Mouse (Mus musculus) bone marrow macrophage, adult 2 months (primary cell): Measurements from ENCODE around the gene B4galt4.

ENCODE experiments used
- CTCF ChIP-seq: IDR thresholded peaks from 2 replicates; pipeline ENCODE4 v1.5.1; 2012; ENCODE audit warnings: low read depth, mild to moderate bottlenecking, low read length, moderate library complexity
- POLR2A ChIP-seq: IDR thresholded peaks from 2 replicates; pipeline ENCODE4 v1.6.1; 2012; ENCODE audit warnings: mild to moderate bottlenecking, low read depth, low read length, borderline replicate concordance

- peak; percentile 21; the same call in 1 of the 2 replicates for TF ChIP-seq CTCF
- TF ChIP-seq POLR2A, result no peak
These were observed 16.2 kb downstream of the B4galt4 start for GRCm38 (mm10) chr16:38758104-38758861.
